Mouse (Mus musculus): ENCODE results near the gene Krtap8-1.

DNA sequence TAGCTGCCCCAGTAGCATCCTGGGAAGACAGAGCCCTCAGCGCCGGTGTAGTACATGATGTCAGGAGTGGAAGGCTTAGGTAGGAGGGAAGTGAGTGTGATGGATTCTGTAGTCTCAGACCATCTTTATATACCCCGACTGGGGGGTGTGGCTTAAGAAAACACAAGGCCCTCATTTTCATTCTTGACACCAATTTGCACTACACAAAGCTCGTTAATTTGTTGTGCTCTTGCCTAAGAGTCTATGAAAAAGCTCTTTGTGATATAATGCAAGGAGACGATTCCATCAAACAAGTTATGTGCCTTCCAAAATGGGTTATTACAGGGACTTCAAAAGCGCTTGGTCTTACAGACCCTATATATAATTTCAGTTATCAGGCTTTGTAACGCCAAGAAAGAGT, at the start of gene Krtap8-1:
- TF ChIP-seq ZC3H11A (IDR thresholded peaks at IDR 0.05; ENCODE audit: borderline replicate concordance, low read depth, low read length), result no peak
- TF ChIP-seq HCFC1 (IDR thresholded peaks at IDR 0.05; ENCODE audit: borderline replicate concordance, insufficient read depth, low read length), result no peak
- TF ChIP-seq MAFK (IDR thresholded peaks at IDR 0.05; ENCODE audit: insufficient read depth, low read depth, low read length), result no peak
